Mouse (Mus musculus) hindbrain, embryonic 14.5 days (tissue): Measurements from ENCODE around the gene 1810010D01Rik. TPM values are rescaled to one million over a fixed set of nuclear protein-coding genes. Genes with fewer than 3 reads are reported as not detected.

Source experiments
- ATAC-seq: fragments of 200-750 bp; cut with Nextera tagmentation; 2 replicates; pipeline ENCODE4 v1.8.0; 2017; ENCODE audit warnings: moderate number of reproducible peaks, mild to moderate bottlenecking, moderate TSS enrichment, moderate library complexity; ENCODE audit not compliant: low FRiP score
- DNase-seq: peaks from one replicate; pipeline ENCODE4 v3.0.0-alpha.2; 2015; ENCODE audit warnings: low spot score
- H3K27ac ChIP-seq: fragments of 300-500 bp; sonication (generic); 2 replicates; pipeline ENCODE4 v1.5.1; 2014; ENCODE audit warnings: mild to moderate bottlenecking, moderate library complexity
- H3K27me3 ChIP-seq: fragments of 300-500 bp; sonication (generic); 2 replicates; pipeline ENCODE4 v1.6.1; 2014; ENCODE audit warnings: mild to moderate bottlenecking, low read length, mixed read lengths; ENCODE audit not compliant: control insufficient read depth, insufficient read depth
- H3K36me3 ChIP-seq: fragments of 300-500 bp; sonication (generic); replicated peaks from 2 replicates; pipeline ENCODE4 v1.6.1; 2014; ENCODE audit not compliant: control insufficient read depth, insufficient read depth
- H3K4me1 ChIP-seq: fragments of 300-500 bp; sonication (generic); replicated peaks from 2 replicates; pipeline ENCODE4 v1.6.1; 2014; ENCODE audit warnings: antibody characterized with exemption, low read length, mixed read lengths; ENCODE audit not compliant: control insufficient read depth, insufficient read depth
- H3K4me2 ChIP-seq: fragments of 300-500 bp; sonication (generic); replicated peaks from 2 replicates; pipeline ENCODE4 v1.6.1; 2014; ENCODE audit warnings: mild to moderate bottlenecking, moderate library complexity
- H3K4me3 ChIP-seq: fragments of 300-500 bp; sonication (generic); replicated peaks from 2 replicates; pipeline ENCODE4 v1.5.1; 2014; ENCODE audit warnings: mild to moderate bottlenecking, low read length
- H3K9ac ChIP-seq: fragments of 300-500 bp; sonication (generic); 2 replicates; pipeline ENCODE4 v1.6.1; 2014
- H3K9me3 ChIP-seq: fragments of 300-500 bp; sonication (generic); 2 replicates; pipeline ENCODE4 v1.6.1; 2016; ENCODE audit warnings: low read length; ENCODE audit not compliant: control insufficient read depth
- WGBS: fragments of 180-500 bp; shearing (Covaris S2); extraction: QIAGEN DNeasy Blood & Tissue Kit; methylation state at CpG from one replicate; pipeline ENCODE4 v1.1.7; 2014; 5-methylcytosine and 5-hydroxymethylcytosine counted together
- polyA plus RNA-seq: library from polyadenylated mRNA; unstranded; fragments of >200 nt; fragmentation: Nextera tagmentation; extraction: Ambion mirVana; gene quantifications from 2 replicates; pipeline ENCODE4 v1.2.1, GENCODE M21; 2014

The 1810010D01Rik gene
- polyA plus RNA-seq, 1 experiment from 2014 or later: not detected

DNA sequence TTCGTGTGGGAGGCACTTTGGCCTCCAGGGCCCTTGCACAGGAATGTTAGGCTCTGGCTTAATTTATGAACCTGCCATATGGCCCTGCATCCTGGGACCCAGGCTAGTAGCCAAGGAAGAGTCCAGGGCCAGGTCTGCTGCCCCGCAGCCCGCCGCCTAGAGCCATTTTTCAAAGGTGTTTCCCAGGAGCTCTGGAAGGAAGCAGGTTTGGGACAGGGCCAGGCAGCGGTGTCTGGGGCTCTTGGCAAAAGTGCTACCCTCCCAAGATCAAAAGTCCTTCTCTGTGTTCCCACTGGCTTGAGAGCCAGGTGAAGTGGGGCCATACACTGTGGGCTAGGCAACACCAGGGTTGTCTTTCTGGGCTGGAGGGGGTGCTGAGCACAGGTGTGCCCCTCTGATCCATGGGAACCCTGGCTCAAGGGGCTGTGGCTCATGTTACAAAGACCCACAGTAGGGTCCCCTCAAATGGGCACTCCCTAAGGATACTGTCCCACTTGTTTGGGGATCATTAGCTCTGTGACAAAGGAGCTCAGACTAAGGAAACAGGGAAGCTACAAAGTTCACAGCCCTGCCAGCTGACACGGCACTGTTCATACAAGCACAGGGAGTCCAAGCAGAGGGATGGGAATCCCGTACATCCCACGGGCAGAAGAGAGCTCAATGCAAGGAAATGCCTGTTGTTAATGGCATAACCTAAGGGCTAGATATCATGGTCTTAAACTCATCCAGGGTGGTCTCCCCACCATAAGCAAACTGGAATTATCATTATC, 32.0 kb upstream of the 1810010D01Rik start:
- Histone ChIP-seq H3K9me3 (no peaks in the 10 kb centered on the region), H3K27me3 (no peaks in the 10 kb centered on the region), H3K4me1 (no peaks in the 10 kb centered on the region), H3K4me3 (no peak overlapping the region), H3K9ac (no peak overlapping the region), H3K36me3 (no peaks in the 10 kb centered on the region), H3K4me2 (no peak overlapping the region), H3K27ac (no peak overlapping the region)
- DNase-seq (no peak), ATAC-seq (0 out of 2 replicates have a peak, but pooled peaks have one; percentile 13)
- WGBS: 70% methylated on average over 8 of the region's 8 CpGs

DNA sequence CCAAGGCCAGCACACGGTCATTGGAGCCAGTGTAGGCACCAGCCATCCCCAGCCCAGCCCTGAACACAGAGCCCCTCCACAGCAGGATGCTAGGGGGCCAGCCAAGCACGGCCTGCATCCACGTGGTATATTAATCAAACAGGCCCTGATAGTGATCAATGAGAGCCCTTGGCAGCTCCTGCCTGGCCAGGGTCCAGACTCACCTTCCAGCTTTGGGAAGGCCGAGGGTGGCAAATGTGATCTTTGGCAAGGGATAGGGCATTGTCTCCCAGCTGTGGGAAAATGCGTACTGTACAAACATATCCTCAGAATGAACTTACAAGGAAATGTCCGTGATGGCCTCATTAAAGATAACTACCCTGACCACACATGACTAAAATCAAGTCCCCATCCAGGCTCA, 31.2 kb upstream of the 1810010D01Rik start:
- 47% methylated on average over 6 of the region's 6 CpGs for WGBS
- Histone ChIP-seq H3K27me3 (no peaks in the 10 kb centered on the region), H3K27ac (no peak overlapping the region), H3K4me2 (no peak overlapping the region), H3K9me3 (no peaks in the 10 kb centered on the region), H3K36me3 (no peaks in the 10 kb centered on the region), H3K4me3 (no peak overlapping the region), H3K4me1 (no peaks in the 10 kb centered on the region), H3K9ac (no peak overlapping the region)
- no peak for ATAC-seq
- no peak for DNase-seq

DNA sequence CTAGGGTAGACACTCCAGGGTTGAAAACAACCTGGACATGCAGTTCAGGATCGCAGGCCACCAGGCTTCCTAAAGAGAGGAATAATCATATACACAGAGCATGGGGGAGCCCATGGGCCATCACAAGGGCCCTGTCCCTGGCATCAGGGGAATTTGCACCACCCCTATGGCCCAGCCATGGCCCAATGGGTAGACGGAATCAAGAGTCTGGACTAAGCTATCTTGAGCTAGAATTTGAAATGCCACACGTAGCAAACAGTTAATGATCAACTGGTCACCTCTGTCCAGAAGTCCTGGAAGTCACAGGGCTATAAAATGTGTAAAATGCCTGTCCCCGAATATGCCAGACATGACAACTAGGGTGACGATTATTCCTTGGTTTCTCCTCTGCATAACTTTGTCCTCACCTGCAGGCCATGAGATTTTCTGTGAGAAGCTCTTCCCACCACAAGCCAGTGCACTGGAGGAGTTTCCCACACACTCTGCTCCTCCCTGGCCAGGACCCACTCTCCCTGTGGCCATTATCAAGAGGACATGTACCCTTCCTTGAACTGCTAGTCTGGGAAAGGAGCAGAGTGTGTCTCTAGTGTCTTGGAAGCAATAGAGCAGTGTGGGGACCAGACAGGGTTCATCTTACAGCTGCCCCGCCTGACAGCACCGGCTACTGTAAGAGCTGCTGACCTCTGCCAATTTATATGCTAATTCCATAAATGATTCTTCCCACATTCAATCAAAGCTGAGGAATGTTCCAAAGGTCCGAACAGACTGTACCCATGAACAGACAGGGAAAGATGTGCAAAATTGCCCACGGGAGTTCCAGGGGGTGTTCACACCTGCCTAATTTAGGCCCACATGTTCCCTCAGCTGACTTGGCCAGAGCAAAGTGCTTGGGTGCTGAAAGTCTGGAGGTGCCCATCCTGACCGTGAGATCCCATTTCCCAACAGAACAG, 27.2 kb upstream of the 1810010D01Rik start:
- Histone ChIP-seq H3K9ac (no peak overlapping the region), H3K4me3 (no peak overlapping the region), H3K4me1 (no peaks in the 10 kb centered on the region), H3K27me3 (no peaks in the 10 kb centered on the region), H3K9me3 (no peaks in the 10 kb centered on the region), H3K27ac (no peak overlapping the region), H3K4me2 (no peak overlapping the region), H3K36me3 (no peaks in the 10 kb centered on the region)
- ATAC-seq (no peak), DNase-seq (no peak)
- WGBS: 75% methylated on average over 10 of the region's 10 CpGs

DNA sequence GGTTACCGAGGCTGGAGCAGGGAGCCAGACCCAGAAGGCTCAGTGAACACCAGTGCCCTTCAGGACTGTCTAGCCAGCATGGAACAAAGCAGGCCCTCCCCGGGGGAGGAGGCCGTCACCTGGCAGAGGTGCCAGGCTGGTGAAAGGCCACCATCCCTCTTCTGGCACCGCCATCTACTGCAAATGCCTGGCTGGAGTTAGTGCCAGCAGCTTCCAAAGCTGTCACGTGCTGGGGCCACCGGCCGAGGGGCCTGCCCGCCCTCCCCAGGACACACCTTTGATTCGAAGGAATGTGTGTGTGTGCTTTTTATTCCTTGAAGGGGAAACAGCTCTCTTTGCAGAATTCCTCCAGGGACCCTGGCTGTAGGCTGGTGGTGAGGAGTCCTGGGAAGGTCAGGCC, 23.7 kb upstream of the 1810010D01Rik start:
- DNase-seq (no peak), ATAC-seq (no peak)
- Histone ChIP-seq H3K27ac (no peak overlapping the region), H3K4me3 (no peak overlapping the region), H3K9me3 (no peaks in the 10 kb centered on the region), H3K4me1 (no peaks in the 10 kb centered on the region), H3K4me2 (no peak overlapping the region), H3K9ac (no peak overlapping the region), H3K27me3 (no peaks in the 10 kb centered on the region), H3K36me3 (no peaks in the 10 kb centered on the region)
- 80% methylated on average over 9 of the region's 9 CpGs for WGBS

DNA sequence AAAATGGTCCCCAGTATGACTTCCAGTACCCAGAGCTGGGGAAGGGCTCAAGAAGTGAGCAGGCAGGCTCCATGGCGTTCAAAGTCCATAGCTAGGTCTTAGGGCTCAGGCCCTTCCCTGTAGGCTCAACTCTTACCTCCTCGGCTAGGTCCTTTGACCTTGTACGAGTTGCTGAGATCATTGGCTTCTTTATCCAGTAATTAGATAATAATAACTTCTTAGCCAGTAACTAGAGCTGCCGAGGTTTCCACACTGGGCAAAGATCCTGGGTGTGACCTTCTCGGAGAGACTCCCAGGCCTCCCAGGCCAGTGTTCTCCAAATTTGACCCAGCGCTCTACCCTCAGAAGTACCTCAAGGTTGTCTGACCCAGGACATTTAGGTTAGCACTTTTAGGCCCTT, 18.7 kb upstream of the 1810010D01Rik start:
- ATAC-seq: no peak
- H3K4me2 ChIP-seq: no peak overlapping the region
- H3K4me1 ChIP-seq: no peaks in the 10 kb centered on the region
- no peaks in the 10 kb centered on the region for H3K27me3 ChIP-seq
- H3K9me3 ChIP-seq: no peaks in the 10 kb centered on the region
- H3K4me3 ChIP-seq: no peak overlapping the region
- H3K9ac ChIP-seq: no peak overlapping the region
- H3K27ac ChIP-seq: no peak overlapping the region
- 91% methylated on average over 6 of the region's 6 CpGs for WGBS
- no peak for DNase-seq
- H3K36me3 ChIP-seq: no peaks in the 10 kb centered on the region

DNA sequence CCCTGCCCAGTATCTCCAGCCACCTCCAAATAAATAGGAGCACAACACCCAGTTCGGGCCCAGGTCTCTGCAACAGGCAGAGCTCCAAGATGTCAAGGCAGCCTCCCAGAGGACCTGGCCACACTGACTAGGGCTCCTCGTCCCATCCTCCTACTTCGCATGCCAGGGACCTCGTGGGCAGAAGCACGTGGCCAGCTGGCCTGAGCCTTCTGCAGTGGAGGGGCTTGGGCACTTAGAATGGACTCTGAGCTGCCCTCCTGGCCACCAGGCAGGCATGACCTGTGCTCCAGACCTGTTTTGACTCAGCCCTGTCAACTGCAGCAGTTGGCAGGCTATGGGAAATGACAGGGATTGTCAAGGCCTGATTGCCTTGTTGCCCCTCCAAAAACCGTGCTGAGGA, 17.7 kb upstream of the 1810010D01Rik start:
- Histone ChIP-seq H3K36me3 (no peaks in the 10 kb centered on the region), H3K9ac (no peak overlapping the region), H3K27ac (no peak overlapping the region), H3K9me3 (no peaks in the 10 kb centered on the region), H3K4me2 (no peak overlapping the region), H3K27me3 (no peaks in the 10 kb centered on the region), H3K4me3 (no peak overlapping the region), H3K4me1 (no peaks in the 10 kb centered on the region)
- no peak for ATAC-seq
- no peak for DNase-seq
- WGBS: 89% methylated on average over 6 of the region's 6 CpGs

DNA sequence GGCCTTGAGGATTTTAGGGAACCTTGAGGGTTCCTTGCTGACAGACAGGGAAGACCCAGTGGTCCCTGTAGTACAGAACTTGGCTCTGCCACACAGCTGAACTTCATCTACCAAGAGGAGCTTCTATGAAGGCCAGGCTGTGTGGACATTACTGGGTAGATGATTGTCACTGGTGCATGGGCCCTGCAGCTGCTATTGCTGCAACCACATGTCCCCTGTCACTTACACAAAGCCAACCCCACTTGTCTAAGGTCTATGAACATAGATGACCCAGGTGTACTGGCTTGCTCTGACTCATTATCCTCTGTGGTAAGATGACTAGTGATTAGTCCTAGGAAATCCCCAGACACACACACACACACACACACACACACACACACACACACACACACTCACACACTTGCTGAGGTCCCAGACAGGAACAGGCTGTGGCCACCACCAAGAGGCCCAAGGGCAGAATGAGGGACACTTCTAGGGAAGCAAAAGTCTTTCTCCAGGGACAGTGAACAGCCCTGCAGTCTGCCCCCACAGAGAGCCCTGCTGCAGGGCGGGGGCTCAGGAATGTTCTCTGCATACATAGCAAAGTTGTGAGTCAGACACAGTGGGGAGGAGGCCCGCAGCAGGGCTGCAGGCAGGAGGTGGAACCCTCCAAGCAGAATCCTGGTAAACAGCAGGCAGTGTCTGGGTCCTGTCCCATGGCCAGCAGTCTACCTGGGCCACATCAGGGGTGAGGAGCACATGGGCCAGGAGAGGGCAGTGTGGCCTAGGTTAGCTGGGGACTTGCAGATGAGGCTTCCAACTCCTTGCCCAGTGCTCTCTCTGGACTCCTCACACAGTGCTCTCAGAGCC, 14.1 kb upstream of the 1810010D01Rik start:
- ATAC-seq: no peak

DNA sequence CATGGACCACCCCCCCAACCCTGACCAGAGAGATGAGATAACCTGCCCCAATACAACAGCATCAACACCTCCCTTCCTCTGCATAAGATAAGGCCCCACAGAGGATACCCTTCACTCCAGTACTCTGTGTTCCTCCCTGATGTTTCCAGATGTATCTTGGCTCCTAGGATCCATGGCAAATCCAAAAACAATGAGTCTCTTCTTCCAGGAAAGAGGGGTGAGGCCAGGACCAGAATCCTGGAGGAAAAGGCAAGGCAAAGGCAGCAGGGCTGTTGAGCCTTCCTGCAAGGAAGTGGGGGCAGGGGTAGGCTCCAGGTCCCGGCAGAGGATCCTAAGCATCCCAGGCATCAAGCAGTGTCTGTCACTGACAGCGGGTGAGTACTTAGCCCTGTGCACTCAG, 13.4 kb upstream of the 1810010D01Rik start:
- no peak for ATAC-seq
- Histone ChIP-seq H3K36me3 (no peaks in the 10 kb centered on the region), H3K4me3 (no peak overlapping the region), H3K27ac (no peak overlapping the region), H3K4me2 (no peak overlapping the region), H3K4me1 (no peaks in the 10 kb centered on the region), H3K27me3 (no peaks in the 10 kb centered on the region), H3K9ac (no peak overlapping the region), H3K9me3 (no peaks in the 10 kb centered on the region)
- DNase-seq: no peak
- WGBS: 59% methylated on average over 2 of the region's 2 CpGs

More for the DNA sequence above, 14.1 kb upstream of the 1810010D01Rik start:
- WGBS: 28% methylated on average over 2 of the region's 2 CpGs
- Histone ChIP-seq H3K36me3 (no peaks in the 10 kb centered on the region), H3K9ac (no peak overlapping the region), H3K27ac (no peak overlapping the region), H3K4me3 (no peak overlapping the region), H3K4me2 (no peak overlapping the region), H3K27me3 (no peaks in the 10 kb centered on the region), H3K9me3 (no peaks in the 10 kb centered on the region), H3K4me1 (no peaks in the 10 kb centered on the region)
- DNase-seq: no peak

DNA sequence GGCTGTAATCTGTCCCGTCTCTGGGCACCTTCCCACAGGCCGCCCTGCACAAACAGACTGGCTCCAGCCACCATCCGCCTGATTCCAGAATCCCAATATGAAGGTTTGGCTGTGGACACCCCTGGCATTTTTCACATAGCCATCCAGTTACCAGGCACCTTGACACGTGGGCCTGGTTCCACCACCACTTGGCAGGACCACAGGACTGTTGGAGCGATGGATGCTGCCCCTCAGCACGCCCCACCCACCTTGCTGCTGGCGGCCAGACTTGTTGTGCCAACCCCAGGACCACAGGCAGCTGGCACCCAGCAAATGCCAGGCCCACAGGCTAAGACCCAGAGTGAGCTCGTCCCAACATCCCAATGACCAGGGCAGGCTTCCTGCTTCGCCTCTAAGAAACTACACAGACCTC, 11.5 kb upstream of the 1810010D01Rik start:
- no peak for DNase-seq
- Histone ChIP-seq H3K27ac (no peak overlapping the region), H3K4me1 (no peaks in the 10 kb centered on the region), H3K36me3 (no peaks in the 10 kb centered on the region), H3K4me3 (no peak overlapping the region), H3K4me2 (no peak overlapping the region), H3K9ac (no peak overlapping the region), H3K27me3 (no peaks in the 10 kb centered on the region), H3K9me3 (no peaks in the 10 kb centered on the region)
- WGBS: 79% methylated on average over 9 of the region's 9 CpGs
- ATAC-seq: no peak
